Mouse (Mus musculus) embryonic facial prominence, embryonic 12.5 days (tissue): ENCODE measurements around the gene Mier2. TPM values are rescaled to one million over a fixed set of nuclear protein-coding genes. Genes with fewer than 3 reads are reported as not detected.
A peak's percentile ranks its signal among the peaks of the same experiment; 100 is the strongest.

Source experiments
- ATAC-seq: fragments of 200-750 bp; cut with Nextera tagmentation; 2 replicates; pipeline ENCODE4 v1.8.0; 2017; ENCODE audit not compliant: insufficient number of reproducible peaks, insufficient read depth, low FRiP score, low TSS enrichment
- H3K27ac ChIP-seq: fragments of 300-500 bp; sonication (generic); 2 replicates; pipeline ENCODE4 v1.5.1; 2016; ENCODE audit warnings: mild to moderate bottlenecking
- H3K27me3 ChIP-seq: fragments of 300-500 bp; sonication (generic); 2 replicates; pipeline ENCODE4 v1.6.1; 2016; ENCODE audit warnings: mild to moderate bottlenecking, moderate library complexity
- H3K36me3 ChIP-seq: fragments of 300-500 bp; sonication (generic); 2 replicates; pipeline ENCODE4 v1.6.1; 2016; ENCODE audit warnings: mild to moderate bottlenecking
- H3K4me1 ChIP-seq: fragments of 300-500 bp; sonication (generic); 2 replicates; pipeline ENCODE4 v1.6.1; 2016
- H3K4me2 ChIP-seq: fragments of 300-500 bp; sonication (generic); replicated peaks from 2 replicates; pipeline ENCODE4 v1.6.1; 2016; ENCODE audit warnings: mild to moderate bottlenecking, moderate library complexity
- H3K4me3 ChIP-seq: fragments of 300-500 bp; sonication (generic); 2 replicates; pipeline ENCODE4 v1.5.1; 2016; ENCODE audit warnings: mild to moderate bottlenecking
- H3K9ac ChIP-seq: fragments of 300-500 bp; sonication (generic); 2 replicates; pipeline ENCODE4 v1.6.1; 2016; ENCODE audit warnings: mild to moderate bottlenecking, moderate library complexity
- H3K9me3 ChIP-seq: fragments of 300-500 bp; sonication (generic); 2 replicates; pipeline ENCODE4 v1.6.1; 2016; ENCODE audit warnings: mild to moderate bottlenecking, moderate library complexity
- WGBS: fragments of 180-500 bp; shearing (Covaris S2); methylation state at CpG from one replicate; pipeline ENCODE4 v1.1.7; 2016; 5-methylcytosine and 5-hydroxymethylcytosine counted together
- polyA plus RNA-seq: library from polyadenylated mRNA; unstranded; fragments of >200 nt; fragmentation: Nextera tagmentation; extraction: Ambion mirVana; gene quantifications from 2 replicates; pipeline ENCODE4 v1.2.1, GENCODE M21; 2016

Mier2 gene
- polyA plus RNA-seq, 1 experiment from 2014 or later, result 77.4 TPM

GRCm38 (mm10) chr10:79573611-79574010 is 18.6 kb upstream of the Mier2 start:
- no peak for ATAC-seq
- no peaks in the 10 kb centered on the region for H3K36me3 ChIP-seq
- 80% methylated on average over 6 of the region's 6 CpGs for WGBS

GRCm38 (mm10) chr10:79571314-79571713 is 16.3 kb upstream of the Mier2 start:
- ATAC-seq, result no peak
- WGBS, result 83% methylated on average over 2 of the region's 2 CpGs

More at GRCm38 (mm10) chr10:79573611-79574010, 18.6 kb upstream of the Mier2 start:
- Histone ChIP-seq H3K9ac (no peak overlapping the region), H3K27ac (no peak overlapping the region), H3K4me3 (no peak overlapping the region), H3K4me1 (no peaks in the 10 kb centered on the region), H3K9me3 (no peaks in the 10 kb centered on the region), H3K4me2 (no peak overlapping the region), H3K27me3 (no peaks in the 10 kb centered on the region)

GRCm38 (mm10) chr10:79569921-79570320 is 14.9 kb upstream of the Mier2 start:
- no peak overlapping the region for H3K4me3 ChIP-seq
- no peaks in the 10 kb centered on the region for H3K4me1 ChIP-seq
- no peak overlapping the region for H3K27ac ChIP-seq
- H3K27me3 ChIP-seq, result no peaks in the 10 kb centered on the region
- 0 out of 2 replicates have a peak, but pooled peaks cover 4% of the 10 kb centered on the region for H3K9me3 ChIP-seq
- H3K36me3 ChIP-seq, result no peaks in the 10 kb centered on the region
- 87% methylated on average over 5 of the region's 5 CpGs for WGBS
- H3K4me2 ChIP-seq, result no peak overlapping the region
- no peak for ATAC-seq
- no peak overlapping the region for H3K9ac ChIP-seq

More at GRCm38 (mm10) chr10:79571314-79571713, 16.3 kb upstream of the Mier2 start:
- Histone ChIP-seq H3K36me3 (no peaks in the 10 kb centered on the region), H3K9me3 (0 out of 2 replicates have a peak, but pooled peaks cover 4% of the 10 kb centered on the region), H3K4me2 (no peak overlapping the region), H3K27me3 (no peaks in the 10 kb centered on the region), H3K27ac (no peak overlapping the region), H3K4me1 (no peaks in the 10 kb centered on the region), H3K4me3 (no peak overlapping the region), H3K9ac (no peak overlapping the region)

GRCm38 (mm10) chr10:79559716-79560115 is 4.7 kb upstream of the Mier2 start:
- H3K27ac ChIP-seq, result no peak overlapping the region
- H3K4me1 ChIP-seq, result 0 out of 2 replicates have a peak, but pooled peaks cover 4% of the 10 kb centered on the region
- H3K9me3 ChIP-seq, result no peaks in the 10 kb centered on the region
- 87% methylated on average over 2 of the region's 2 CpGs for WGBS
- H3K27me3 ChIP-seq, result no peaks in the 10 kb centered on the region
- no peak overlapping the region for H3K4me3 ChIP-seq
- H3K4me2 ChIP-seq, result no peak overlapping the region
- ATAC-seq, result no peak
- H3K36me3 ChIP-seq, result no peaks in the 10 kb centered on the region
- no peak overlapping the region for H3K9ac ChIP-seq

GRCm38 (mm10) chr10:79557496-79557895 is 2.5 kb upstream of the Mier2 start:
- no peak overlapping the region for H3K4me3 ChIP-seq
- 92% methylated on average over 5 of the region's 5 CpGs for WGBS
- no peak overlapping the region for H3K27ac ChIP-seq
- no peaks in the 10 kb centered on the region for H3K36me3 ChIP-seq
- H3K9ac ChIP-seq, result no peak overlapping the region
- no peak overlapping the region for H3K4me2 ChIP-seq
- H3K27me3 ChIP-seq, result no peaks in the 10 kb centered on the region
- H3K4me1 ChIP-seq, result peaks cover 20% of the 10 kb centered on the region
- H3K9me3 ChIP-seq, result no peaks in the 10 kb centered on the region
- ATAC-seq, result no peak

GRCm38 (mm10) chr10:79556951-79557350 is 2.0 kb upstream of the Mier2 start:
- 90% methylated on average over 5 of the region's 5 CpGs for WGBS
- Histone ChIP-seq H3K27me3 (no peaks in the 10 kb centered on the region), H3K9me3 (no peaks in the 10 kb centered on the region), H3K9ac (no peak overlapping the region), H3K4me2 (no peak overlapping the region), H3K4me1 (peaks cover 26% of the 10 kb centered on the region), H3K27ac (no peak overlapping the region), H3K36me3 (no peaks in the 10 kb centered on the region), H3K4me3 (no peak overlapping the region)
- no peak for ATAC-seq

- H3K36me3 ChIP-seq, result peaks cover 5% of the 10 kb centered on the region
- H3K4me1 ChIP-seq, result peaks cover 27% of the 10 kb centered on the region
- H3K9me3 ChIP-seq, result no peaks in the 10 kb centered on the region
- peak overlapping the region; percentile 97 for H3K4me3 ChIP-seq
- H3K4me2 ChIP-seq, result peak overlapping the region; percentile 83
- ATAC-seq, result no peak
- peak overlapping the region; percentile 98 for H3K9ac ChIP-seq
- no peaks in the 10 kb centered on the region for H3K27me3 ChIP-seq
- H3K27ac ChIP-seq, result no peak overlapping the region; the same call in 1 of the 2 replicates
- 22% methylated on average over 7 of the region's 7 CpGs for WGBS
These were observed 282 bp upstream of the Mier2 start for GRCm38 (mm10) chr10:79555238-79555724.

- peak overlapping the region; percentile 98 for H3K9ac ChIP-seq
- peaks cover 21% of the 10 kb centered on the region for H3K36me3 ChIP-seq
- WGBS, result 32% methylated on average over 10 of the region's 10 CpGs
- no peak for ATAC-seq
- H3K4me3 ChIP-seq, result peak overlapping the region; percentile 97
- H3K4me2 ChIP-seq, result peak overlapping the region; percentile 83
- peaks cover 27% of the 10 kb centered on the region for H3K4me1 ChIP-seq
- H3K27me3 ChIP-seq, result no peaks in the 10 kb centered on the region
- H3K9me3 ChIP-seq, result no peaks in the 10 kb centered on the region
- no peak overlapping the region for H3K27ac ChIP-seq
These were observed 1.3 kb downstream of the Mier2 start for GRCm38 (mm10) chr10:79553691-79554090.

GRCm38 (mm10) chr10:79553176-79553575 is 1.8 kb downstream of the Mier2 start:
- Histone ChIP-seq H3K9me3 (no peaks in the 10 kb centered on the region), H3K9ac (0 out of 2 replicates have a peak overlapping the region, but pooled peaks have one; percentile 98), H3K4me2 (peak overlapping the region; percentile 83), H3K27me3 (no peaks in the 10 kb centered on the region), H3K4me3 (peak overlapping the region; percentile 97), H3K27ac (no peak overlapping the region), H3K4me1 (peaks cover 27% of the 10 kb centered on the region), H3K36me3 (peaks cover 26% of the 10 kb centered on the region)
- no peak for ATAC-seq
- WGBS, result 91% methylated on average over 6 of the region's 6 CpGs

GRCm38 (mm10) chr10:79552531-79552930 is 2.5 kb downstream of the Mier2 start:
- no peaks in the 10 kb centered on the region for H3K9me3 ChIP-seq
- peaks cover 32% of the 10 kb centered on the region for H3K36me3 ChIP-seq
- 0 out of 2 replicates have a peak overlapping the region, but pooled peaks have one; percentile 83 for H3K4me2 ChIP-seq
- H3K4me3 ChIP-seq, result no peak overlapping the region
- no peak overlapping the region for H3K9ac ChIP-seq
- H3K27me3 ChIP-seq, result no peaks in the 10 kb centered on the region
- H3K4me1 ChIP-seq, result peaks cover 27% of the 10 kb centered on the region
- no peak overlapping the region for H3K27ac ChIP-seq
- no peak for ATAC-seq
- WGBS, result 87% methylated on average over 8 of the region's 8 CpGs

- Histone ChIP-seq H3K36me3 (peaks cover 54% of the 10 kb centered on the region), H3K4me2 (no peak overlapping the region), H3K4me3 (no peak overlapping the region), H3K27me3 (no peaks in the 10 kb centered on the region), H3K27ac (no peak overlapping the region), H3K9ac (no peak overlapping the region), H3K9me3 (no peaks in the 10 kb centered on the region), H3K4me1 (peaks cover 27% of the 10 kb centered on the region)
- 84% methylated on average over 9 of the region's 9 CpGs for WGBS
- no peak for ATAC-seq
These were observed 4.6 kb downstream of the Mier2 start for GRCm38 (mm10) chr10:79550366-79550765.

GRCm38 (mm10) chr10:79548971-79549723 is 5.9 kb downstream of the Mier2 start:
- Histone ChIP-seq H3K9me3 (no peaks in the 10 kb centered on the region), H3K4me1 (peaks cover 22% of the 10 kb centered on the region), H3K9ac (no peak overlapping the region), H3K4me2 (no peak overlapping the region), H3K27ac (no peak overlapping the region), H3K27me3 (no peaks in the 10 kb centered on the region), H3K36me3 (peaks cover 66% of the 10 kb centered on the region), H3K4me3 (no peak overlapping the region)
- no peak for ATAC-seq
- WGBS, result 93% methylated on average over 18 of the region's 18 CpGs
